Mouse (Mus musculus) heart, embryonic 12.5 days (tissue): ENCODE results near the gene Cry2. TPM values are rescaled to one million over a fixed set of nuclear protein-coding genes. Genes with fewer than 3 reads are reported as not detected.

ENCODE experiments used
- ATAC-seq: fragments of 200-750 bp; cut with Nextera tagmentation; 2 replicates; pipeline ENCODE4 v1.8.0; 2017; ENCODE audit warnings: moderate TSS enrichment, moderate library complexity; ENCODE audit not compliant: insufficient number of reproducible peaks, low FRiP score
- H3K27ac ChIP-seq: fragments of 300-500 bp; sonication (generic); 2 replicates; pipeline ENCODE4 v1.5.1; 2016; ENCODE audit warnings: mild to moderate bottlenecking, moderate library complexity; ENCODE audit not compliant: poor library complexity, severe bottlenecking
- H3K27me3 ChIP-seq: fragments of 300-500 bp; sonication (generic); replicated peaks from 2 replicates; pipeline ENCODE4 v1.6.1; 2016; ENCODE audit warnings: mild to moderate bottlenecking, moderate library complexity
- H3K36me3 ChIP-seq: fragments of 300-500 bp; sonication (generic); 2 replicates; pipeline ENCODE4 v1.6.1; 2016; ENCODE audit warnings: mild to moderate bottlenecking, moderate library complexity
- H3K4me1 ChIP-seq: fragments of 300-500 bp; sonication (generic); replicated peaks from 2 replicates; pipeline ENCODE4 v1.6.1; 2016; ENCODE audit warnings: mild to moderate bottlenecking
- H3K4me2 ChIP-seq: fragments of 300-500 bp; sonication (generic); 2 replicates; pipeline ENCODE4 v1.6.1; 2016; ENCODE audit warnings: mild to moderate bottlenecking, moderate library complexity
- H3K4me3 ChIP-seq: fragments of 300-500 bp; sonication (generic); 2 replicates; pipeline ENCODE4 v1.5.1; 2016; ENCODE audit warnings: mild to moderate bottlenecking
- H3K9ac ChIP-seq: fragments of 300-500 bp; sonication (generic); 2 replicates; pipeline ENCODE4 v1.6.1; 2016; ENCODE audit warnings: mild to moderate bottlenecking, moderate library complexity
- H3K9me3 ChIP-seq: fragments of 300-500 bp; sonication (generic); replicated peaks from 2 replicates; pipeline ENCODE4 v1.6.1; 2016; ENCODE audit warnings: mild to moderate bottlenecking, moderate library complexity
- WGBS: fragments of 180-500 bp; shearing (Covaris S2); methylation state at CpG from one replicate; pipeline ENCODE4 v1.1.7; 2016; 5-methylcytosine and 5-hydroxymethylcytosine counted together
- polyA plus RNA-seq: library from polyadenylated mRNA; unstranded; fragments of >200 nt; fragmentation: Nextera tagmentation; extraction: Ambion mirVana; gene quantifications from 2 replicates; pipeline ENCODE4 v1.2.1, GENCODE M21; 2016

Gene Cry2
- polyA plus RNA-seq, 1 experiment from 2014 or later = 28.0 TPM

DNA sequence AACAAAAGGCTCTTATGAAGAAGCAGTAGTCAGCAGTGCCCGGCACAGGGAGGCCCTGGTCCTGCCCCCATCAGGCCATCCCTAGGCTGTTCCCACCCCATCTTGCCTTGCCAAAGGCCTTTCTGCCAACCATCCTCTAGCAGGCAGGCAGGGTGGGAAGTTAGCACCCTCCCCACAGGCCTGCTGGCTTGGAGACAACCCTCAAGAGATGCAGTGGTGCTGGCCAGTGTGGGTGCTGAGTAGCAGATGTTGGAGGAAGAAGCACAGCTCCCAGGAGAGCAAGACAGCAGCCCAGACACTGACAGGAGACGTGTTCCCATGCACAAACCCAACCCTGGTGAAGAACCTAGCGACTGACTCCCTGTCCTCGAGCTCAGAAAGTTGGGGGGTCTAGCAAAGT lies 46.2 kb downstream of the Cry2 start:
- Histone ChIP-seq H3K27ac (no peak overlapping the region), H3K9me3 (no peaks in the 10 kb centered on the region), H3K4me1 (peaks cover 25% of the 10 kb centered on the region), H3K4me3 (no peak overlapping the region), H3K4me2 (no peak overlapping the region), H3K9ac (no peak overlapping the region), H3K27me3 (peaks cover 44% of the 10 kb centered on the region), H3K36me3 (peaks cover 16% of the 10 kb centered on the region)
- no peak for ATAC-seq
- 69% methylated on average over 4 of the region's 4 CpGs for WGBS

DNA sequence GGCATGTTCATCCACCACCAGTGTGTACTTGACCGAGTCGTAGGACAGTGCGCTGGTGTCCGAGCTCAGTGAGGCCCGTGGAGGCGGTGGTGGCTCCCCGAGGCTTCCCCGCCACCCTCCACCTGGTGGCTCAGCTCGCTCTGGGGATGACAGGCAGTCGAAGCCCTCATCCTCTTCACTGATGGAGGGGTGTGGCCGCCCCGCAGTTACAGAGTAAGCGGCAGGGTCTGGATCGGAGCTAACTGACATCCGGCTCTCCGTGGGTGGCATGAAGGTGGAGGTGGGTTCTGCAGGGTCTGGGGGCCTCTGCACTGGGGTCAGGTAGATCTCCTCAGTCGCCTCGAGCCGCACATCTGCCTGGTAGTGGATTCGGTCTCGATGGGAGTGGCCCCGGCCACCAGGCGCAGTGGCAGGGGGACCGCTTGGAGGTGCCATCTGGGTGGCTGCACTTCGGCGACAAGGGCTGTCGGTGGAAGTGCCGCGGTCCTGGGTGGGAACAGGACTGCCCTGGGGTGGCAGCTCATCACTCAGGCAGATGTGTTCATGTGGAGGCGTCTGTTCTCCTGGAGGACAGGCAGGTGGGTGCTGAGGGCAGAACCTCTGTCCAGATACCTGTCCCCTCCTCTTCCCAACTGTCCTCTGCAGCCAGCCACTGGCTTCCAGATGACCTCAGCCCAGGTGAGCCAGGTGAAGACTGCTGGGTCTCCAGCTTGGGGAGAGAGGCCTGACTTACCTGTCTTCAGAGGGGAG lies 46.8 kb downstream of the Cry2 start:
- 88% methylated on average over 30 of the region's 30 CpGs for WGBS
- Histone ChIP-seq H3K4me1 (peaks cover 20% of the 10 kb centered on the region), H3K36me3 (peaks cover 17% of the 10 kb centered on the region), H3K27me3 (peaks cover 38% of the 10 kb centered on the region), H3K9ac (no peak overlapping the region), H3K4me3 (no peak overlapping the region), H3K9me3 (no peaks in the 10 kb centered on the region), H3K27ac (no peak overlapping the region), H3K4me2 (no peak overlapping the region)
- ATAC-seq = no peak

- Histone ChIP-seq H3K4me3 (no peak overlapping the region), H3K27ac (no peak overlapping the region), H3K9me3 (no peaks in the 10 kb centered on the region), H3K4me2 (no peak overlapping the region), H3K36me3 (peaks cover 33% of the 10 kb centered on the region), H3K4me1 (peaks cover 11% of the 10 kb centered on the region), H3K27me3 (peaks cover 25% of the 10 kb centered on the region), H3K9ac (no peak overlapping the region)
- 68% methylated on average over 22 of the region's 22 CpGs for WGBS
- ATAC-seq = no peak
Measured at GRCm38 (mm10) chr2:92385113-92386051, 48.5 kb downstream of the Cry2 start.

DNA sequence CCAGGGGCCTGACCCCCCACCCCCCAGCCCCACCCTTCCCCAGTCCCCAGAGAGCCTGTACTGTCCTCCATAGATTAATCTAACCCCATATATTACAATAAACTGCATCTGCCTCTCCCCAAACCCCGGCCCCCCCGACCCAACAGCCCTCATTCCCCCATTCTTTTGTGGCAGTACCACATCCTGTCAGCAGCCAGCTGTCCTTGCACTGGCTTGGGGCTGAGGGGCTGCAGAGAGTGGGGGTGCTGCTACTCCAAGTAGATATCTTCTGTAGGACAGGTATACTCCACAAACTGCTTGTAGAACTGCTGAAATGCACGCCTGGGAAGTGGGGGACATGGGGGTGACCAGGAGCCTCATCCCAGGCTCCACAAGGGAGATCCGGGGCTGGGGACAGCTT lies 49.7 kb downstream of the Cry2 start:
- no peaks in the 10 kb centered on the region for H3K9me3 ChIP-seq
- peaks cover 21% of the 10 kb centered on the region for H3K27me3 ChIP-seq
- H3K4me3 ChIP-seq = no peak overlapping the region
- H3K9ac ChIP-seq = no peak overlapping the region
- 72% methylated on average over 4 of the region's 4 CpGs for WGBS
- H3K27ac ChIP-seq = no peak overlapping the region
- no peak for ATAC-seq
- peaks cover 11% of the 10 kb centered on the region for H3K4me1 ChIP-seq
- H3K36me3 ChIP-seq = peaks cover 45% of the 10 kb centered on the region
- H3K4me2 ChIP-seq = no peak overlapping the region

DNA sequence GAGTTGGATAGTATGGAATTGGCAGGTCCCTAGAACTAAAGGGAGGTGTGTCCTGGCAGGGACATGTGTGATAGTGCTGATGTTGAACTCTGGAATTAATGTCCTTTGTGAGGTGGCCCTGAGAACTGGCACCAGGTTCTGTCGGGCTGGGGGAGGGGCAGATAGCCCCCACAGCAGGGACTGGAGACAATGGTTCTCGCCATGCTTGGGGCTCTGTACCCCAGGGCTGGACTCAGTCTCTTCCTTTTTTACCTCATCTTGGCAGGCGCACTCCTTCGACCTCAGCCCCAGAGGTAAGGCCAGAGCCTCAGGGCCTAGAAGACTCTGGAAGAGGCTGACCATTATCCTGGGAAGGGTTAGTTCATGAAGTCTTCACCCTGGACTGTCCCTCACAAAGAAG lies 51.1 kb downstream of the Cry2 start:
- H3K9ac ChIP-seq = no peak overlapping the region
- H3K4me2 ChIP-seq = no peak overlapping the region
- H3K27me3 ChIP-seq = peaks cover 13% of the 10 kb centered on the region
- H3K4me1 ChIP-seq = no peaks in the 10 kb centered on the region
- no peak for ATAC-seq
- H3K9me3 ChIP-seq = no peaks in the 10 kb centered on the region
- no peak overlapping the region for H3K4me3 ChIP-seq
- H3K27ac ChIP-seq = no peak overlapping the region
- WGBS = 81% methylated on average over 4 of the region's 4 CpGs
- H3K36me3 ChIP-seq = peaks cover 58% of the 10 kb centered on the region

- Histone ChIP-seq H3K36me3 (peaks cover 61% of the 10 kb centered on the region), H3K4me3 (no peak within 1 kb of the TSS), H3K4me1 (no peaks in the 10 kb centered on the region), H3K9me3 (no peaks in the 10 kb centered on the region), H3K4me2 (no peak within 1 kb of the TSS), H3K9ac (no peak within 1 kb of the TSS), H3K27ac (no peak within 1 kb of the TSS), H3K27me3 (peaks cover 6% of the 10 kb centered on the region)
- ATAC-seq = no peak
- WGBS = 86% methylated on average over 5 of the region's 5 CpGs
Measured at GRCm38 (mm10) chr2:92381901-92382588, 51.8 kb downstream of the Cry2 start, which contains the start of gene 1700029I15Rik. 1700029I15Rik (plus strand) TSS chr2:92382538.

DNA sequence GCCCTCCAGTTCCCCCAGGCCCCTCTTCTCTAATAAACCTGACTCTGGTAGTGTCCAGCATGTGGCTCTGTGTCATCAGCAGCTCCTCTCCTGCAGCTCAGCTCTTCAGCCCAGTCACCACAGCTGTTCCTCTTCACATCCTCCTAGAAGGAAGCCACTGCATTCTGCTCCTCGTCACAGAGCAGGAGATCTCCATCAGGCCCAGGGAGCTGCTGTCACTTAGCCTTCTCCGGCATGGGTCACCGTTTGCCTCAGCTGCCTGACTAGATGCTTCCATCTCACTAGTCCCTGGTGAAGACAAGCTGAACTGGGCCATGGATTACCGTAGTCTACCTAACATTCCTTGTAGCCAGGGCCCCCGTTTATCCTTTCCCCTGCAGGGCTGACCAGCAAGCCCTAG lies 52.7 kb downstream of the Cry2 start:
- H3K4me1 ChIP-seq = peaks cover 4% of the 10 kb centered on the region
- 82% methylated on average over 5 of the region's 5 CpGs for WGBS
- no peak overlapping the region for H3K4me2 ChIP-seq
- H3K27ac ChIP-seq = no peak overlapping the region
- no peak overlapping the region for H3K9ac ChIP-seq
- H3K4me3 ChIP-seq = no peak overlapping the region
- peaks cover 56% of the 10 kb centered on the region for H3K36me3 ChIP-seq
- ATAC-seq = no peak
- H3K27me3 ChIP-seq = no peaks in the 10 kb centered on the region
- no peaks in the 10 kb centered on the region for H3K9me3 ChIP-seq

- Histone ChIP-seq H3K36me3 (peaks cover 53% of the 10 kb centered on the region), H3K4me3 (no peak overlapping the region), H3K27me3 (no peaks in the 10 kb centered on the region), H3K4me2 (no peak overlapping the region), H3K4me1 (peaks cover 10% of the 10 kb centered on the region), H3K27ac (no peak overlapping the region), H3K9me3 (no peaks in the 10 kb centered on the region), H3K9ac (no peak overlapping the region)
- ATAC-seq = no peak
- WGBS = 75% methylated on average over 6 of the region's 6 CpGs
Measured at GRCm38 (mm10) chr2:92380495-92381050, 53.3 kb downstream of the Cry2 start.

- H3K4me3 ChIP-seq = no peak overlapping the region
- WGBS = 81% methylated on average over 17 of the region's 17 CpGs
- H3K36me3 ChIP-seq = peaks cover 51% of the 10 kb centered on the region
- H3K27ac ChIP-seq = no peak overlapping the region
- no peaks in the 10 kb centered on the region for H3K27me3 ChIP-seq
- no peak overlapping the region for H3K4me2 ChIP-seq
- no peaks in the 10 kb centered on the region for H3K9me3 ChIP-seq
- no peak for ATAC-seq
- H3K4me1 ChIP-seq = peaks cover 11% of the 10 kb centered on the region
- H3K9ac ChIP-seq = no peak overlapping the region
Measured at GRCm38 (mm10) chr2:92379783-92380494, 53.9 kb downstream of the Cry2 start.

GRCm38 (mm10) chr2:92377320-92377719 lies 56.5 kb downstream of the Cry2 start:
- peaks cover 46% of the 10 kb centered on the region for H3K36me3 ChIP-seq
- no peak overlapping the region for H3K4me2 ChIP-seq
- H3K9ac ChIP-seq = no peak overlapping the region
- H3K27me3 ChIP-seq = peaks cover 14% of the 10 kb centered on the region
- no peak for ATAC-seq
- 86% methylated on average over 7 of the region's 7 CpGs for WGBS
- H3K4me3 ChIP-seq = no peak overlapping the region
- no peaks in the 10 kb centered on the region for H3K9me3 ChIP-seq
- no peak overlapping the region for H3K27ac ChIP-seq
- peaks cover 18% of the 10 kb centered on the region for H3K4me1 ChIP-seq
